In genomic region chr1:167369905-167370304, GRCm38 (mm10) we compare ENCODE assay signal across 8 mouse cellular contexts. TPM values are rescaled to one million over a fixed set of nuclear protein-coding genes. Genes with fewer than 3 reads are reported as not detected.
DNase-seq lines count a peak whose midpoint lies in the region; ATAC-seq and TF ChIP-seq lines count a peak whose summit lies in the region.

No protein-coding gene starts in this region.

- no peak overlapping the region for H3K9ac ChIP-seq in heart, embryonic 16.5 days (ENCODE audit: low read length)
- no peak overlapping the region for H3K9ac ChIP-seq in liver, embryonic 14.5 days (replicated peaks)

- peak; percentile 38; the same call in 1 of the 2 replicates for TF ChIP-seq EP300 in liver, embryonic 14.5 days (IDR thresholded peaks at IDR 0.05; ENCODE audit: low read depth)

- peaks cover 17% of the 10 kb centered on the region for H3K36me3 ChIP-seq in heart, embryonic 16.5 days (ENCODE audit: control insufficient read depth, insufficient read depth)
- peaks cover 80% of the 10 kb centered on the region for H3K36me3 ChIP-seq in liver, embryonic 14.5 days (replicated peaks; ENCODE audit: control insufficient read depth, insufficient read depth, low read depth)

- WGBS in bone marrow, adult 2 months = 2% methylated on average over 7 of the region's 7 CpGs
- WGBS in heart, embryonic 16.5 days = 9% methylated on average over 7 of the region's 7 CpGs
- 5% methylated on average over 7 of the region's 7 CpGs for WGBS in liver, embryonic 14.5 days (ENCODE audit: insufficient replicate concordance)
- WGBS in olfactory bulb, adult 2 months = 10% methylated on average over 7 of the region's 7 CpGs

- no peaks in the 10 kb centered on the region for H3K27me3 ChIP-seq in heart, embryonic 16.5 days (ENCODE audit: control insufficient read depth, insufficient read depth, low read length)
- H3K27me3 ChIP-seq in liver, embryonic 14.5 days (ENCODE audit: control insufficient read depth, insufficient read depth, low read length) = no peaks in the 10 kb centered on the region

- DNase-seq in CD4-positive, CD25-positive, alpha-beta regulatory T cell, adult 2 months (ENCODE audit: low read depth, low spot score) = peak; percentile 94
- peak; percentile 91 for DNase-seq in kidney, postnatal 14 days
- peak; percentile 89 to 92 (median 89) for DNase-seq in liver, embryonic 14.5 days (ENCODE audit: low read depth in 3 of 3, low spot score in 3 of 3)
- DNase-seq in testis, postnatal 14 days (ENCODE audit: low spot score) = peak; percentile 63

- peak; percentile 100 for TF ChIP-seq CTCF in bone marrow, adult 2 months (IDR thresholded peaks at IDR 0.05; ENCODE audit: control insufficient read depth, insufficient read depth, low read length)
- peak; percentile 100 for TF ChIP-seq CTCF in liver, embryonic 14.5 days (IDR thresholded peaks at IDR 0.05; ENCODE audit: low read depth)
- peak; percentile 71 for TF ChIP-seq CTCF in olfactory bulb, adult 2 months (IDR thresholded peaks at IDR 0.05; ENCODE audit: insufficient read depth, low read depth, low read length)

- H3K27ac ChIP-seq in bone marrow, adult 2 months (ENCODE audit: control insufficient read depth, insufficient read depth, low read depth, low read length, poor library complexity) = no peak overlapping the region
- no peak overlapping the region for H3K27ac ChIP-seq in heart, embryonic 16.5 days (ENCODE audit: low read length)
- peak overlapping the region; percentile 84 for H3K27ac ChIP-seq in liver, embryonic 14.5 days
- H3K27ac ChIP-seq in olfactory bulb, adult 2 months (ENCODE audit: insufficient read depth, low read depth, low read length) = no peak overlapping the region

- no peak for TF ChIP-seq POLR2A in bone marrow, adult 2 months (IDR thresholded peaks at IDR 0.05; ENCODE audit: borderline replicate concordance, control insufficient read depth, low read depth, low read length)
- no peak for TF ChIP-seq POLR2A in olfactory bulb, adult 2 months (IDR thresholded peaks at IDR 0.05; ENCODE audit: insufficient read depth, low read depth, low read length)

- no peaks in the 10 kb centered on the region; the same call in 1 of the 2 replicates for H3K4me1 ChIP-seq in bone marrow, adult 2 months (ENCODE audit: control insufficient read depth, insufficient read depth, low read length)
- no peaks in the 10 kb centered on the region for H3K4me1 ChIP-seq in heart, embryonic 16.5 days (ENCODE audit: control insufficient read depth, insufficient read depth, low read length)
- peaks cover 34 to 48% of the 10 kb centered on the region in 2 experiments for H3K4me1 ChIP-seq in liver, embryonic 14.5 days (replicated peaks; ENCODE audit: control insufficient read depth in 2 of 2, insufficient read depth in 2 of 2, low read length in 1 of 2)
- peaks cover 20% of the 10 kb centered on the region for H3K4me1 ChIP-seq in olfactory bulb, adult 2 months (ENCODE audit: control insufficient read depth, insufficient read depth, low read length)

- H3K9me3 ChIP-seq in heart, embryonic 16.5 days (replicated peaks; ENCODE audit: control insufficient read depth, low read length) = no peaks in the 10 kb centered on the region
- H3K9me3 ChIP-seq in liver, embryonic 14.5 days (ENCODE audit: control insufficient read depth, low read length) = no peaks in the 10 kb centered on the region

- no peak overlapping the region for H3K4me2 ChIP-seq in heart, embryonic 16.5 days (ENCODE audit: low read depth, low read length)
- H3K4me2 ChIP-seq in liver, embryonic 14.5 days (ENCODE audit: low read depth) = no peak overlapping the region; the same call in 1 of the 2 replicates

- ATAC-seq in erythroblast, adult 5-6 weeks (replicated peaks; ENCODE audit: low FRiP score, poor library complexity, severe bottlenecking) = peak; percentile 76
- peak; percentile 69; the same call in 1 of the 2 replicates for ATAC-seq in heart, embryonic 16.5 days (replicated peaks; ENCODE audit: extremely low read depth, insufficient read depth, low FRiP score)
- ATAC-seq in liver, embryonic 14.5 days (ENCODE audit: insufficient read depth) = peak; percentile 46

- H3K4me3 ChIP-seq in bone marrow, adult 2 months (replicated peaks; ENCODE audit: control insufficient read depth, low read depth, low read length) = no peak overlapping the region
- H3K4me3 ChIP-seq in heart, embryonic 16.5 days (ENCODE audit: low read length) = no peak overlapping the region
- no peak overlapping the region for H3K4me3 ChIP-seq in liver, embryonic 14.5 days (ENCODE audit: insufficient read depth in 1 of 2, low read depth in 2 of 2, low read length in 2 of 2)
- no peak overlapping the region for H3K4me3 ChIP-seq in olfactory bulb, adult 2 months (ENCODE audit: insufficient read depth, low read depth, low read length)

RNA-seq across cellular contexts. Expression of gene Aldh9a1, which starts 20.1 kb away (rescaled TPM):
- polyA plus RNA-seq in bone marrow, adult 2 months (2011; ENCODE audit: insufficient read depth, insufficient read length, low replicate concordance, missing spikeins) = 14.1 and 23.8 TPM in 2 replicates
- total RNA-seq in erythroblast, adult 5-6 weeks (2015; ENCODE audit: low replicate concordance) = 4.6 and 9.2 TPM in 2 replicates
- total RNA-seq in erythroblast, adult 5-6 weeks (2017; ENCODE audit: low replicate concordance) = 11.1 and 11.6 TPM in 2 replicates
- polyA plus RNA-seq in heart, embryonic 16.5 days (2015; fragmentation: Nextera tagmentation; extraction: Ambion mirVana) = 37.3 and 42.0 TPM in 2 replicates
- 21.9 and 28.1 TPM in 2 replicates for polyA plus RNA-seq in liver, embryonic 14.5 days (2012; rRNA removed)
- 52.5 and 59.9 TPM in 2 replicates for polyA plus RNA-seq in liver, embryonic 14.5 days (2014; fragmentation: Nextera tagmentation; extraction: Ambion mirVana)
- not detected in 2 replicates for polyA plus RNA-seq in olfactory bulb, adult 2 months (2012; ENCODE audit: insufficient read depth, insufficient read length, low replicate concordance, missing spikeins)

RNA-seq across cellular contexts. Expression of gene Mgst3, which starts 23.7 kb away (rescaled TPM):
- 101 and 121 TPM in 2 replicates for polyA plus RNA-seq in bone marrow, adult 2 months (2011; ENCODE audit: insufficient read depth, insufficient read length, low replicate concordance, missing spikeins)
- 84.0 and 95.1 TPM in 2 replicates for total RNA-seq in erythroblast, adult 5-6 weeks (2015; ENCODE audit: low replicate concordance)
- total RNA-seq in erythroblast, adult 5-6 weeks (2017; ENCODE audit: low replicate concordance) = 132 and 152 TPM in 2 replicates
- polyA plus RNA-seq in heart, embryonic 16.5 days (2015; fragmentation: Nextera tagmentation; extraction: Ambion mirVana) = 191 and 198 TPM in 2 replicates
- polyA plus RNA-seq in liver, embryonic 14.5 days (2012; rRNA removed) = 330 and 468 TPM in 2 replicates
- polyA plus RNA-seq in liver, embryonic 14.5 days (2014; fragmentation: Nextera tagmentation; extraction: Ambion mirVana) = 596 and 611 TPM in 2 replicates
- not detected in 2 replicates for polyA plus RNA-seq in olfactory bulb, adult 2 months (2012; ENCODE audit: insufficient read depth, insufficient read length, low replicate concordance, missing spikeins)

Comparison
In these comparisons a context has a peak if more than half of its experiments do, and no peak if none do; other contexts are left out.
1. RNA of gene Aldh9a1, which starts 20.1 kb away (polyA plus RNA-seq): 21.9 to 59.9 TPM in liver, embryonic 14.5 days, 37.3 to 42.0 TPM in heart, embryonic 16.5 days and 14.1 to 23.8 TPM in bone marrow, adult 2 months; not detected in olfactory bulb, adult 2 months; every median in the first group is over 10 times any median in the second.
2. Peak in every context shown above with its lines, with median percentiles within 50 percentile points of each other: DNase-seq, CTCF ChIP-seq and ATAC-seq.